Mouse (Mus musculus): ENCODE measurements around the gene Fam118b. TPM values are rescaled to one million over a fixed set of nuclear protein-coding genes. Genes with fewer than 3 reads are reported as not detected.
A peak's percentile ranks its signal among the peaks of the same experiment; 100 is the strongest.

Gene Fam118b
- total and polyA plus RNA-seq, 2 experiments from 2014 or later = 18.5 to 34.6 TPM

DNA sequence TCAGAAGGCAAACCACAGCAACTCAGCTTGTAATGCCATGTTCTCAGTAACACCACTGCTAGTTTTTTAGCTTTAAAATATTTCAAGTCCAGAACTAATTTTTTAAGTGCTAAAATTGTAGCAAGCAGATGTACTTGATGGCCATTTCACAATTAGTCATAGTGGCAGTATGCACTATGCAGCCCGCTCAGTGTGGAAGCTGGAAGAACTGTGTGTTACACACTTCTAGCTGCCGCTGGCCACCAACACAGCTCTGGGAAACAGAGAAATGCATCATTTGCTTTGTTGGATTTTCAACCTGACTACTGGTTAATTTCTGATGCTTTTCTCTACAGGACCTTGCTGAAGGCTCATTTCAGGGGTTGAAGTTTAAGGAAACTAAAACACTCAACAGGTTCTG lies 20.2 kb downstream of the Fam118b start:
- 88% methylated on average over 2 of the region's 2 CpGs for WGBS
- Histone ChIP-seq H3K9ac (replicated peaks; ENCODE audit: low read length) (no peak overlapping the region), H3K9me3 (ENCODE audit: low read length) (no peaks in the 10 kb centered on the region), H3K27me3 (ENCODE audit: insufficient read depth, low read length) (no peaks in the 10 kb centered on the region), H3K4me3 (ENCODE audit: low read length) (no peak overlapping the region), H3K36me3 (ENCODE audit: insufficient read depth, low read length) (no peaks in the 10 kb centered on the region), H3K4me1 (ENCODE audit: insufficient read depth, low read length) (no peaks in the 10 kb centered on the region), H3K27ac (no peak overlapping the region), H3K4me2 (ENCODE audit: low read depth, low read length) (no peak overlapping the region)
- no peak for TF ChIP-seq CTCF (IDR thresholded peaks at IDR 0.05; ENCODE audit: low read depth)
- ATAC-seq (no peak), DNase-seq (ENCODE audit: low spot score) (no peak)

GRCm38 (mm10) chr9:35239734-35240133 lies 27.9 kb downstream of the Fam118b start:
- no peak for DNase-seq (ENCODE audit: low spot score)
- Histone ChIP-seq H3K4me2 (ENCODE audit: low read depth, low read length) (no peak overlapping the region), H3K9me3 (ENCODE audit: low read length) (no peaks in the 10 kb centered on the region), H3K36me3 (ENCODE audit: insufficient read depth, low read length) (peaks cover 7% of the 10 kb centered on the region; the same call in 1 of the 2 replicates), H3K4me1 (ENCODE audit: insufficient read depth, low read length) (no peaks in the 10 kb centered on the region), H3K27me3 (ENCODE audit: insufficient read depth, low read length) (no peaks in the 10 kb centered on the region), H3K4me3 (ENCODE audit: low read length) (no peak overlapping the region), H3K27ac (0 out of 2 replicates have a peak overlapping the region, but pooled peaks have one; percentile 15), H3K9ac (replicated peaks; ENCODE audit: low read length) (no peak overlapping the region)
- peak; percentile 4; the same call in 1 of the 2 replicates for TF ChIP-seq CTCF (IDR thresholded peaks at IDR 0.05; ENCODE audit: low read depth)
- 68% methylated on average over 1 of the region's 1 CpGs for WGBS
- ATAC-seq = no peak

DNA sequence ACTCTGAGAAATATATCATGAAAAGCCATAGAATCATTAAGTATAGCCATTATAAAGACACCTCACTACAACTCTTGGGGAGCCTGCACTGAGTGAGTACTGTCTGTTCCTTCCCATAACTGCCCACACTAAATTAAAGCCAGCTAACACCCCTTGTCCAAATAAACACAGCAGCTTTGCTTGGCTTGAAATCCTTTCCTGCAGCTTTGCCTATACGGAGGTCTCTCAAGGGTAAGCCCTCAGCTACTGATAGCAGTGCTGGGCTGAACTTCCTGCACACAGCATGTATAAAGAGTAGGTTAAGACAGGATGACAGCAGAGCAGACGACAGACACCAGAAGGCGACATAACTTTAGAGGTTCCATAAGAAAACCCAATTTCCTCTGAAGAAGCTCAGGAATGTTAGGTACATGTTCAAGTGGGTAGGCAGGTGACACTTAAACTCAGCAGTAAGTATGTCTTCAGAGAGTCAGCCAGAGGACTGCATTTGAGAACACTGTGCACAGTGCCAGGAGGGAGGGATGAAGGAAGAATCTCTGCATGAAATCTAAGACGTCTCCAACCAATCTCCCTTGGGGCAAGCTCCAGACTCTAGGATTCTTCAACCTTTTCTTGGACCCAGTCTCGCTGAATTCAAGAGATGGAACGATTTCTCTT lies 28.6 kb downstream of the Fam118b start:
- WGBS = 84% methylated on average over 6 of the region's 6 CpGs
- no peak for ATAC-seq

GRCm38 (mm10) chr9:35238371-35238770 lies 29.2 kb downstream of the Fam118b start:
- Histone ChIP-seq H3K4me2 (ENCODE audit: low read depth, low read length) (no peak overlapping the region), H3K4me3 (ENCODE audit: low read length) (no peak overlapping the region), H3K27ac (no peak overlapping the region), H3K9ac (replicated peaks; ENCODE audit: low read length) (no peak overlapping the region), H3K36me3 (ENCODE audit: insufficient read depth, low read length) (peaks cover 12% of the 10 kb centered on the region; the same call in 1 of the 2 replicates), H3K4me1 (ENCODE audit: insufficient read depth, low read length) (no peaks in the 10 kb centered on the region), H3K27me3 (ENCODE audit: insufficient read depth, low read length) (no peaks in the 10 kb centered on the region), H3K9me3 (ENCODE audit: low read length) (no peaks in the 10 kb centered on the region)
- no peak for TF ChIP-seq CTCF (IDR thresholded peaks at IDR 0.05; ENCODE audit: low read depth)
- WGBS = 97% methylated on average over 1 of the region's 1 CpGs
- DNase-seq (ENCODE audit: low spot score) = no peak
- ATAC-seq = no peak

More for the DNA sequence above, 28.6 kb downstream of the Fam118b start:
- TF ChIP-seq CTCF (IDR thresholded peaks at IDR 0.05; ENCODE audit: low read depth) = no peak
- Histone ChIP-seq H3K9ac (replicated peaks; ENCODE audit: low read length) (no peak overlapping the region), H3K9me3 (ENCODE audit: low read length) (no peaks in the 10 kb centered on the region), H3K4me3 (ENCODE audit: low read length) (no peak overlapping the region), H3K4me2 (ENCODE audit: low read depth, low read length) (no peak overlapping the region), H3K27ac (0 out of 2 replicates have a peak overlapping the region, but pooled peaks have one; percentile 15), H3K27me3 (ENCODE audit: insufficient read depth, low read length) (no peaks in the 10 kb centered on the region), H3K36me3 (ENCODE audit: insufficient read depth, low read length) (peaks cover 8% of the 10 kb centered on the region; the same call in 1 of the 2 replicates), H3K4me1 (ENCODE audit: insufficient read depth, low read length) (no peaks in the 10 kb centered on the region)
- no peak for DNase-seq (ENCODE audit: low spot score)

GRCm38 (mm10) chr9:35235996-35236395 lies 31.6 kb downstream of the Fam118b start:
- Histone ChIP-seq H3K4me2 (ENCODE audit: low read depth, low read length) (no peak overlapping the region), H3K36me3 (ENCODE audit: insufficient read depth, low read length) (peaks cover 15% of the 10 kb centered on the region; the same call in 1 of the 2 replicates), H3K4me1 (ENCODE audit: insufficient read depth, low read length) (no peaks in the 10 kb centered on the region), H3K27ac (no peak overlapping the region), H3K9ac (replicated peaks; ENCODE audit: low read length) (no peak overlapping the region), H3K9me3 (ENCODE audit: low read length) (no peaks in the 10 kb centered on the region), H3K27me3 (ENCODE audit: insufficient read depth, low read length) (no peaks in the 10 kb centered on the region), H3K4me3 (ENCODE audit: low read length) (no peak overlapping the region)
- TF ChIP-seq CTCF (IDR thresholded peaks at IDR 0.05; ENCODE audit: low read depth) = no peak
- ATAC-seq (no peak), DNase-seq (ENCODE audit: low spot score) (peak; percentile 11)
- 39% methylated on average over 3 of the region's 3 CpGs for WGBS

DNA sequence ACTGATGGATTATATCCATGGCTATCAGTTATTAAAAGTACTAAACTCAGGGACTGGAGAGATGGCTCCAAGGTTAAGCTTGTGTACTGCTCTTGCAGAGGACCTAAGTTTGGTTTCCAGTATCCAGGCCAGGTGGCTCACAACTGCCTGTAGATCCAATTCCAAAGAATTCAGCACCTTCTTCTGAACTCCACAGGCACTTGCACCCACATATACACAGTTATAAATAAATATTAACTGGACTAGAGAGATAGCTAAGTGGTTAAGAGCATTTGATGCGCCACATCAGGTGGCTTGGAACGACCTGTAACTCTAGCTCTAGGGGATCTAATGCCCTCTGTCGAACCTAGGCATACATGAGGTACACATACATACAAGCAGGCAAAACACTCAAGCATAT lies 38.9 kb downstream of the Fam118b start:
- no peak overlapping the region for H3K4me3 ChIP-seq (ENCODE audit: low read length)
- H3K4me1 ChIP-seq (ENCODE audit: insufficient read depth, low read length) = no peaks in the 10 kb centered on the region
- no peak overlapping the region for H3K4me2 ChIP-seq (ENCODE audit: low read depth, low read length)
- no peak for DNase-seq (ENCODE audit: low spot score)
- 92% methylated on average over 3 of the region's 3 CpGs for WGBS
- TF ChIP-seq CTCF (IDR thresholded peaks at IDR 0.05; ENCODE audit: low read depth) = no peak
- H3K36me3 ChIP-seq (ENCODE audit: insufficient read depth, low read length) = peaks cover 4% of the 10 kb centered on the region; the same call in 1 of the 2 replicates
- no peaks in the 10 kb centered on the region for H3K27me3 ChIP-seq (ENCODE audit: insufficient read depth, low read length)
- no peaks in the 10 kb centered on the region for H3K9me3 ChIP-seq (ENCODE audit: low read length)
- ATAC-seq = no peak
- H3K9ac ChIP-seq (replicated peaks; ENCODE audit: low read length) = no peak overlapping the region
- H3K27ac ChIP-seq = no peak overlapping the region

DNA sequence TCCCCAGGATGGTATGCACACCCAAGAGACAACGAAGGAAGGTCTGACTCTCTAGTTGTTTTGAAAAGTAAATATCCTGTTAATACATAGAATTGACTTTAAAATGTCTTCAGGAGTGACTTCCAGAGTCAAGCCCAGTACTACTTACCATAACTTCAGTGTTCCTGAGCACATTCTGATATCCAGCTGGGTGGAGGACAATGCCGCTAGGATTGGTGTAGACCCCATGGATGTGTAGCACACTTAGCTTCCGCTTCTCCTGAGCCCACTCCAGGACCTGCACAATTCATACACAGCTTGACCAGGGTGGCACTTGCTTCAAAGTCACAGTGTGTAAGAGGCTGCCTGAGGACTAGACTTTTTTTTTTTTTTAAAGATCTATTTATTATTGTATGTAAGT lies 44.1 kb downstream of the Fam118b start:
- H3K4me3 ChIP-seq (ENCODE audit: low read length) = no peak overlapping the region
- no peaks in the 10 kb centered on the region for H3K27me3 ChIP-seq (ENCODE audit: insufficient read depth, low read length)
- H3K9me3 ChIP-seq (ENCODE audit: low read length) = no peaks in the 10 kb centered on the region
- no peak overlapping the region for H3K9ac ChIP-seq (replicated peaks; ENCODE audit: low read length)
- no peak for TF ChIP-seq CTCF (IDR thresholded peaks at IDR 0.05; ENCODE audit: low read depth)
- no peaks in the 10 kb centered on the region for H3K4me1 ChIP-seq (ENCODE audit: insufficient read depth, low read length)
- DNase-seq (ENCODE audit: low spot score) (no peak), ATAC-seq (no peak)
- WGBS = 98% methylated on average over 3 of the region's 3 CpGs
- H3K36me3 ChIP-seq (ENCODE audit: insufficient read depth, low read length) = peaks cover 17% of the 10 kb centered on the region; the same call in 1 of the 2 replicates
- H3K4me2 ChIP-seq (ENCODE audit: low read depth, low read length) = no peak overlapping the region
- H3K27ac ChIP-seq = no peak overlapping the region

Data from hindbrain, postnatal 0 days (tissue).